Mouse (Mus musculus) cerebellum, postnatal 25 days (tissue): ENCODE measurements around the gene Irf9.

Experiments
- DNase-seq, 2 experiments: peaks; one replicate each; pipeline ENCODE4 v3.0.0; 2021; ENCODE audit warnings: mixed read lengths in 2 of 2

Gene Irf9

DNA sequence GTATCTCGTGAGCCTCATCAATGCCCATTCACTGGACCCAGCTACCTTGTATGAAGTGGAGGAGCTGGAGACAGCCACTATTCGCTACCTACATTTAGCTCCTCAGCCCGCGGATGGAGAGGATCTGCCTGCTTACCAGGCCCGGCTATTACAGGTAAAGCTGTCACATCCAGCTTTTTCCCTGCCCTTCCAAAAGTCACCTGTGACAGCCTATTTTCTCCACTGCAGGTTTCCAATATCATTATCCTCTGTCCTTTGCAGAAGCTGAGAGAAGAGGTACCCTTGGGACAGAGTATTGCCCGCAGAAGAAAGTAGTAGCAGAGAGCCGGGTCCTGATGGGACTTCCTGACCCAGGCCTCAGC lies at the start of gene Irf9:
Gene Irf9, plus strand, starts transcription at position 301 of the 362 bp plus-strand sequence.
- no peak for DNase-seq

DNA sequence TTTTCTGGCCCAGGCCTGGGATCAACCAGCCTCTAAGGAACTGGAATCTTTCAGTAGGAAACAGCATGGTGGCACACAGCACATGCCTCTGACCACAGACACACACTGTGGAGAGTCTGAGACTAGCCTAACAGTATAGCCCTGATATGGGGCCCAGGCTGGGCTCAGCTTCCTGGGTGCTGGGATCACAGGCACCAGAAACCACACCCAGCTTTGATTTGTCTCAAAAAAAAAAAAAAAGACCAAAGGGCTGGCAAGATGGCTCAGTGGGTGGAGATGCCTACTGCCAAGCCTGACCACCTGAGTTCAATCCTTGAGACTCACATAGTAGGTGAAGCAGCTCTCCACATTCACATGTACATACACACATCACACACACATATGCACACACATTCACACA lies 48.7 kb upstream of the Irf9 start:
- DNase-seq: no peak

DNA sequence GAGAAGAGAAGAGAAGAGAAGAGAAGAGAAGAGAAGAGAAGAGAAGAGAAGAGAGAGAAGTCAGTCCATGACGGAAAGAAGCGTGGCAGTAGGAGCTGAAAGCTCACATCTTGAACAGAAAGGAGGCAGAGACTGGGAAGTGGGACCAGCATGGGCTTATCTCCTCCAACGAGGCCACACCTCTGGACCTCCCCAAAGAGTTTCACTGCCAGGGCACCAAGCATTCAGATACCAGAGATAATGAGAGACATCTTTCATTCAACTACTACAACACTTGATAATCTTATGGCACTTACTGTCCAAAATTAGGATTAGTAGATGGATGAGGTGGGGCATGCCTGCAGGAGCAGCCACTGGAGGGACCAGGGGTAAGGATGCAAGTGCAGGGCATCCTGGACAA lies 47.6 kb upstream of the Irf9 start:
- no peak for DNase-seq

DNA sequence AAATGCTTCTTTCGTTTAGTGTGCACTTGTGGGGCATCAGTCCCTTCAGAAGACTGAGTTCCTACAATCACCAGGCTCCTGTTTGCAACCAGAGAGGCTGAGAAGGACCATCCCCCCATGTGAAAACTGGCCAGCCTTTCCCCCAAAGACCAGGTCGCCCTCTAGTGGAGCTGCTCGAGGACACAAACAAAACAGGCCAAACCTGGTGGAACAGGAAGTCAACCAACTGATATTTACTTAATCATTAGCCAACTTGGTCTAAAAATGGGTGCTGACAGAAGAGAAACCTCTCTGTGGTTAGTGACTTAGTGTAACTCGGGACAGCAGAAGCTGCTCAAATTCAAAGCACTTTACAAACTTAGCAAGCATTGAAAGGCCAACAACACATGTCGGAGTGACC lies 46.4 kb upstream of the Irf9 start:
- peak; percentile 77 to 89 for DNase-seq

DNA sequence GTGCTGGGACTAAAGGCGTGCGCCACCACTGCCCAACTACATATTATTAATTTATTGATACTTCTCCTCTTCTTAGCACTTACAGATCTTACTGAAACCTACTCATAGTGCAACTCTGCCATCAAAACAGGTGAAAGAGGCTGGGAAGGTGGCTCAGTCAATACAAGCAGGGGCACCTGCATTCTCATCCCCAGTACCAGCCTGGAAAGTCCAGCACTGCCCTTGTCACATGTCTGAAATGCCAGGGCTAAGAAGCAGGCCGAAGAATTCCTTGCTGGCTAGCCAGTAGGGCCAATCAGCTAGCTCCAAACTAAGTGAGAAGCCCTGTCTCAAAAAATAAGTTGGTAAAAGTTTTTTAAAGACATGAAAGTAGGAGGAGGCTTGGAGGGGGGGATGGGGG lies 45.8 kb upstream of the Irf9 start:
- DNase-seq: no peak

DNA sequence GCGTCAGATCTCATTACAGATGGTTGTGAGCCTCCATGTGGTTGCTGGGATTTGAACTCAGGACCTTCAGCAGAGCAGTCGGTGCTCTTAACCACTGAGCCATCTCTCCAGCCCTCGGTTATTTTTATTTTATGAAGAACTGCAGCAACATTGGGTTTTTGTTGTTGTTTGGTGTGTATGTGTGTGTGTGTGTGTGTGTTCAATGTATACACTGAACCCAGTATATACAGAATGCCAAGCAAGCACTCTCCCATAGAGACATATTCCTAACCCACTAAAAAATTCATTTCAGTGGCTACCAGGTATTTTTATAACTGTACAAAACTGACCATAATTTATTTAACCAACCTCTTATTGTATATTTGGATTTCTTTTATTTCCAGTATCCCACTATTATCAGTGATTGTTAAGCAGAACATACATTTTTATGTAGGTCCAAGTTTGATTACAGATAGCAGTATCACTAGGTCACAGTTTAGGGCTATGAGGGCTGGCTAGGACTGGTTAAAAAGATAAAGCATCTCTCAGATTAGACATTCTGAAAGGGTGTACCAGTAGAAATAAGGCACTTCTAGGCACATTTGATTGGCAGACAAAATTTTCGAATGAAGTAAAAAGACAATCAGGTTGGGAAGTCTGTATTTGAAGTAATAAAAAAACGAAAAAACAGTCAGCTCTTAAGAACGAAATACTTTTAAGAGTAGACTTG lies 44.5 kb upstream of the Irf9 start:
- no peak for DNase-seq

DNA sequence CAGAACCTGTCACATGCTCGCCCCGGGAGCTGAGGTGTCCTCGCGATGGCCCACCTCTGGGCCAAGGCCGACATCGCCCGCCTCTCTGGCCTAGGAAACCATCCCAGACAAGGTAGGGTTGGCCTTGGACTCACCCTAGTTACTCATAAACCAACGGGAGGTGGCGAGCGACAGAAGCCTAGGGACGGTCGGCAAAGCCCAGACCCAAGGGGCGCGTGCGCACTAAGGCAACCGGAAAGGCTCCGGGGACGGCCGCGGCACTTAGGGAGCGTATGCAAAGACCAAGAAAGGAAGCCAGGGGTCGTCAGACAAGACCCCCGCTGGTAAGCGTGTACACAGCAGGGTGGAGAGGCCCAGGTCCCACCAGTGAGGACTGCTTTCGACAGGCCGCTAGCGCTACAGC lies 43.6 kb upstream of the Irf9 start, which contains the start of gene Dcaf11:
Gene Dcaf11, plus strand, starts transcription at position 208 of the 403 bp plus-strand sequence.
- peak; percentile 93 to 94 for DNase-seq

DNA sequence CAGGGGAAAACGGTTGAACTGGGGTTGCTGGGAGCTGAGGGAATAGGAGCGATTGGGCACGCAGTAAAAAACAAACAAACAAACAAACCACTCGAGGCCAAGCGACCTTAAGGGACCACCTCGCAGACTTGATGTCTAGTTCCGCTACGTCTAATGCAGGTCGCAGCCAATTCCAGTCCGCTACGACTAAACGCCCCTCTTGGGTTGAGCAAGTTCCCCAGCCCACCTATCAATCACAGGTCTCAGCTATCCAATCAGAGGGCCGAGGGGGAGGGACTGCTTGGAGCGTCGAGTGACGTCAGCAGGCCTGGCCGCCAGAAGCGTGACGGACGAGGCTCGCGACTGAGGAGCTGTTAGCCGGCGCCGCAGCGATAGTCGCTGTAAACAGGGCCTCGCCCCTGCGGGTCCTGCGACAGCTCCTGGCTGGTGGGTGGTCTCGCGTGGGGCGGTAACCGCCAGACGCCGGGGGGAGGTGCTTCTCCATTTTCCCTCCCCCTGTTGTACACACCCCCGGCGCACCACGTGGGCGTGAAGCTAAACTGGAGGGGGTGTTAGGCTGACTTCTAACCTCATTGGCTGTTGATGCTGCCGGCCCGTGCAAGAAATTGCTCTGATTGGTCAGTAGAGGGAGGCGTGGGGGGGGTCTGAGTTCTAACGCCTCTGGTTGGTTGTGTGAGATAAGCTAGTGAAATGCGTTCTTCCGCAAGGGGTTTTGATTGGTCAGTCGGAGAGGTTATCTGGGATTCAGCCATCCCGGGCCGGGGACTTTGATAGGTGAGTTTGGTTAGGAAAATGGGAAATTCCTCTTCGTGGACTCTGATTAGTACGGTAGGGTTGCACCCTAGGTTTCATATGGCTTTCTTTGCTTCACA lies 42.9 kb upstream of the Irf9 start, which contains the start of gene A730061H03Rik:
Gene A730061H03Rik, minus strand, starts transcription at position 205 of the 872 bp plus-strand sequence.
- peak; percentile 98 to 99 for DNase-seq

DNA sequence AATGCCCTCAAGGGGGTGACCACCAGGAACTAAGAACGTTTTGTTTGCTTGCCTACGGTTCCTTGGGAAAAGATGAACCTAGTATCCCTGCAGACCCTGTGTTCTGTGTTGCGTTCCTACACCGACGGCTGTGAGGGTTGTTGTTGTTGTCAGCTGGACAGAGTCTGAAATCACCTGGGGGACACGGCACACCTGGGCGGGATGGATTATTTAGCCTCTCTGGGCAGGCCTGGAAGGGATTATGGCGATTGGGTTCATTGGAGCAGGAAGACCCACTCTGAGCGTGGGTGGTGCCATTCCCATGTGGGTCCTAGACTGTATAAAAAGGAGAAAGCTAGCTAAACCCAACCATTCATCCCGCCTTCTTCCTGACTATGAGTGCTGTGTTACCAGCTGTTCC lies 41.5 kb upstream of the Irf9 start:
- DNase-seq: no peak

DNA sequence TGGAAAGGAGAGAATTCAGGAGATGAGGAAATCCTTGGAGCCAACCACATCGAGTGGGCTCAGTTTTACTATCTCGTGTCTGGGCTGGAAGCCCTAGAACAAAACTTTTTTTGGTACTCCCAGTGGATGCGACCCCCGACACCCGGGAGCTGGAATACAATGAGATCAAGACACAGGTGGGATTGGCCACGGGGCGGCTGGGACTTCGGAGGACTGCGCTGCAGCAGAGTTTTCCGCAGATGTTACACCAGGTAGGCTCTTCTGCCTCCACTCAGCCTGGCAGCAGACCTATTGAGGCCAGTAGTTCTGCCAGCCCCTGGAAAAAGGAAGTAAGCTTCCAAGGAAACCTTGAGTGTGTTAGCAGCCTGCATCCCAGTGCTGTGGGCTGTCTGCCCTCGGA lies 40.1 kb upstream of the Irf9 start:
- DNase-seq: no peak

DNA sequence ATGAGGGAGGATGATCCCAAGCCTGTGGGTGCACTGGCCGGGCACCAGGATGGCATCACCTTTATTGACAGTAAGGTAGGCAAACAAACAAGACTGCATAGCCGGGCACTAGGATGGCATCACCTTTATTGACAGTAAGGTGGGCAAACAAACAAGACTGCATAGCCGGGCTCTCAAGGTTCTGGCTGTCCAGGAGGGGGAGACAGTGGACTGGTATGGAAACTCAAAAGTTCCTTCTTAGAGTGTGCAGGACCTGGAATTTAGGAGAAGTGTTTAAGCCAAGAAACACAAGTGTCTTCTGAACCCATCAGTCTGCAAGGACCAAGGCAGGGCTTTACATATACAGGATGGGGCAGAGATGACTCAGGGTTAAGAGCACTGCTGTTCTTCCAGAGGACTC lies 37.6 kb upstream of the Irf9 start:
- DNase-seq: no peak

DNA sequence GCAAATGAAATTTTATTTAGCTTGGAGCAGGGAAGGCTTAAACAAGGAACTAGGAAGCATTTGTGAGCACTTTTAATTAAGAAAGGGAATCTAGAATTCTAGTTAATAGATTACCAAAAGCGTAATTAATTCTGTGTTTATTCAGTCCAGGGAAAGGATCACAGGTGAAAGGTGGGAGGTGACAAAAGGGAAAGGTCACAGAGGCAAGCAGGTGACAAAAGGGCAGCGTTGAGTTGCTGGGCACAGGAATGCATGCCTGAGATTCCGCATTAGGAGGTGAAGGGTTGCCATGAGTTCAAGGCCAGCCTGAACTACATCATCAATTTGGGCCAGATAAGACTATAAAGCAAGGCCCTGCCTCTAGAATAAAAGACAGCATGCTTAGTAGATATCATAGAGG lies 35.9 kb upstream of the Irf9 start:
- DNase-seq: no peak

DNA sequence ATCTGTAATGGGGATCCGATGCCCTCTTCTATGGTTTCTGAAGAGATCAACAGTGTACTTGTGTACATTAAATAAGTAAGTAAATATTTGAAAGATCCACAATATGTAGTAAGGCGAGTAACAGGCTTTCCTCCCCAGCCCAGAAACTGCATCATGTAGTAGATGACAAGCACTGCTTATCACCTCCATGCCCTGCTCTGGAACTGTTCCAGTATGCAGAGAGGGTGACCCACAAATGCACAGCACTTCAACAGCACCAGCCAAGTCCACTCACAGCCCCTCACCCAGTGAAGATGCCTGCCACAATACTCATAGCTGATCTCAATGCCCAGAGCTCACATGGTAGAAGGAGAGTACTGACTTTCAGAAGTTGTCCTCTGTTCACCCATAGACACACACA lies 32.8 kb upstream of the Irf9 start:
- DNase-seq: no peak

DNA sequence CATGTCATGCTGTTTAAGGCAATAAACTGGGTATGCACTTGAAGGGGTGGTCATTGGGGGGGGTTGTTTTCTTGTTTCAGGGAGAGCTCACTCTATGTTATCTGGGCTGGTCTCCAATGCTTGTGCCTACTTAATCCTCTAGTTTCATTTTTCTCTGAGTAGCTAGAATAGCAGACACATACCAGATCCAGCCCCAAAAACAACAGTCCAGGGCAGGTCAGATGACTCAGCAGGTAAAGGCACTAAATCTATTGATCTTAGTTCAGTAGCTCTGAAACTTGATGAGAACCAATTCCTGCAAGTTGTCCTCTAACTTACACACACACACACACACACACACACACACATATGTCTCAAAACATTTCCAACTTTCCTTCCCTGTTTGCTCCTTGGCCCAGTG lies 31.6 kb upstream of the Irf9 start:
- DNase-seq: no peak

DNA sequence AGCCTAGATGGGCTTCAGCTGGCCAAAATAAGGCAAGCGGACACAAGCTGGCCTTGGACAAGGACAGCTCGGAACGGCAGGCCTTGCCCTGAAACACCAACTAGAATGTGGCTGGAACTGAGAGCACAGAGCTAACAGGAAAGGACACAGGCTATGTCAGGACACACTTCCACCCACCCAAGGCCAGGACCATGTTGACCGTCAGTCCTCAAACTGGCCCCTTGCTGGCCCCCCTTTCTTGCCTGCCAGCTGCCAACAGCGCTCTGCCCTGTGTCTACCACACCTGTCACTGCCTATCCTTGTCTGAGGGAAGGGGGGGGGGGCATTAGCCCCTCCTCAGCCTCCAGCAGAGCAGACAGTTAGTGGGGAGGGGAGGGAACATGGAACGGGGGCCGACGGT lies 28.1 kb upstream of the Irf9 start, which contains the start of gene Fitm1:
Gene Fitm1, plus strand, starts transcription at position 316 of the 400 bp plus-strand sequence.
- DNase-seq: no peak

DNA sequence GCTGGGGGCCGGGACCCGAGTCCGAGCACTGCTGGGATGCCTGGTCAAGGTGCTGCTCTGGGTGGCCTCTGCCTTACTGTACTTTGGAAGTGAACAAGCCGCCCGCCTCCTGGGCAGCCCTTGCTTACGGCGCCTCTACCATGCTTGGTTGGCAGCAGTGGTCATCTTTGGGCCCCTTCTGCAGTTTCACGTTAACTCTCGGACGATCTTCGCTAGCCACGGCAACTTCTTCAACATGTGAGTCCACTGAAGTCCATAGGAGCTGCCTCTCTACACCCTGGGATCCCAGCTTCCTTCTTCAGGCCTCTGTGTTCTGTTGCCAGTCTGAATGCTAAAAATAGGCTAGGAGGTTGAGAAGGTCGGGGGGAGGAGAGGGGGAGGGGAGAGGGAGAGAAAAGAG lies 27.7 kb upstream of the Irf9 start:
- DNase-seq: no peak

DNA sequence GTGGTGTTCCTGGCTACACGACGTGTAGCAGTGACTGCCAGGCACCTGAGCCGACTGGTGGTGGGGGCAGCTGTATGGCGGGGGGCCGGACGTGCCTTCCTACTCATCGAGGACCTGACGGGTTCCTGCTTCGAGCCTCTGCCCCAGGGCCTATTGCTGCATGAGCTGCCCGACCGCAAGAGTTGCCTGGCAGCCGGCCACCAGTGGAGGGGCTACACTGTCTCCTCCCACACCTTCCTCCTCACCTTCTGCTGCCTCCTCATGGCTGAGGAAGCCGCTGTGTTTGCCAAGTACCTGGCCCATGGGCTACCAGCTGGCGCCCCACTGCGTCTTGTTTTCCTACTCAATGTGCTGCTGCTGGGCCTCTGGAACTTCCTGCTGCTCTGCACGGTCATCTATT lies 27.0 kb upstream of the Irf9 start:
- DNase-seq: peak in 1 of 2 experiments; percentile 44

DNA sequence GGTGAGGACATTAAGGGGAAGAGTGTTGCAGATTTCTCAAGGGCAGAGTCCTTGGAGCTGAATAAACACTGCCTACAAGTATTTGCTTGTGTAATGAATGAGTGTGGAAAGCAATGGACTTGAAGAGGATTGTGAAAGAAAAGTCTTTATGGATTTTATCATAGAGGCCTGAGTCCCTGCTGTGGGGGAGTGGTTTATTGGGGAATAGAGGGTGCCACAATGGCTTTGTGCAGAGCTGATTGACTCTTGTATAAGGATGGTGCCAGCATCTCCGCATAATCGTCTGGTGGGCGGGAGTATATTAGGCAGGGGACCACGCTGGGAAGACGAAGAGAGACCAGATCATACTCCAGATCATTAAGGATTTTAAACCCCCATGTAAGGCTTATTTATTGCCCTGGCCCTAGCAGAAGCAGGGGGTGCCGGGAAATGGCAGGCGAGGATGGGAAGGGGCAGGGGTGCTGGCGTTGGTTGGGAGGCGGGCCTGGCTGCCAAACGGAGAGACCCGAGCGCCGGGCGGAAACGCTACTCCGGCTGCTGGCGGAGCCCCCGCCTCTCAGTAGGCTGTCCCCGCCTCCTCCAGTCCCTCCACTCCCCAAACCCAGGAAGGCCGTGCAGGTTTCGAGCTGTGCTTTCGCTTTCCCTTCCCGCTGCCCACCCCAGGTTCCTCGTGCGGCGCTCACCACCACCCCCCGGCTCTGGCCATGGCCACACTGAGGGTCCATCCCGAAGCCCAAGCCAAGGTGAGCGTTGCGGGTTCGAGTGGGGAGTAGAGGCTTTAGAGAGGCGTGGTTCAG lies 25.3 kb upstream of the Irf9 start, which contains the start of gene Psme1:
Gene Psme1, plus strand, starts transcription at position 253 of the 797 bp plus-strand sequence.
- peak; percentile 70 to 74 for DNase-seq

DNA sequence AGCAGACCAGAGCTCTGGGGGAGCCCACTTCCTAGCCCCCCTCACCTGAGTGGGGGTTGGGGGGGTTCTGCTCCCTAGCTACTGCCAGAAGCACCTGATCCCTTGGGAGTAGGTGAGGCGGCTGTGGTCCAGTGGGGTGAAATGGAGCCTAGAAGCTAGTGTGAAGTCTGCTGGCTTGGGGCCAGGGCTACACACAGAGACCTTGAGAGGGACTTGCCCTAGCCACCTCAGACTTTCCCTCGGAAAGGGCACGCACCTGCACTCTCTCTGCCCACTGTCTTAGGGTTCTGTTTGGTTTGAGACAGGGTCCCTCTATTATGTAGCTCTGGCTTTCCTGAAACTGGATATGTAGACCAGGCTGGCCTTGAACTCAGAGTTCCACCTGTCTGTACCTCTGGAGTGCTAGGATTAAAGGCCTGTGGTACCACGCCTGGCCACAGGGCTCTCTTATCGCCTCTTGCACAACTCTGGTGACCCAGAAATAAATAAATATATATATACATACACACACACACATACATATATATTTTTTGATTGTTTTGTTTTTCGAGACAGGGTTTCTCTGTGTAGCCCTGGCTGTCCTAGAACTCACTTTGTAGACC lies 24.6 kb upstream of the Irf9 start:
- peak in 1 of 2 experiments; percentile 67 for DNase-seq

DNA sequence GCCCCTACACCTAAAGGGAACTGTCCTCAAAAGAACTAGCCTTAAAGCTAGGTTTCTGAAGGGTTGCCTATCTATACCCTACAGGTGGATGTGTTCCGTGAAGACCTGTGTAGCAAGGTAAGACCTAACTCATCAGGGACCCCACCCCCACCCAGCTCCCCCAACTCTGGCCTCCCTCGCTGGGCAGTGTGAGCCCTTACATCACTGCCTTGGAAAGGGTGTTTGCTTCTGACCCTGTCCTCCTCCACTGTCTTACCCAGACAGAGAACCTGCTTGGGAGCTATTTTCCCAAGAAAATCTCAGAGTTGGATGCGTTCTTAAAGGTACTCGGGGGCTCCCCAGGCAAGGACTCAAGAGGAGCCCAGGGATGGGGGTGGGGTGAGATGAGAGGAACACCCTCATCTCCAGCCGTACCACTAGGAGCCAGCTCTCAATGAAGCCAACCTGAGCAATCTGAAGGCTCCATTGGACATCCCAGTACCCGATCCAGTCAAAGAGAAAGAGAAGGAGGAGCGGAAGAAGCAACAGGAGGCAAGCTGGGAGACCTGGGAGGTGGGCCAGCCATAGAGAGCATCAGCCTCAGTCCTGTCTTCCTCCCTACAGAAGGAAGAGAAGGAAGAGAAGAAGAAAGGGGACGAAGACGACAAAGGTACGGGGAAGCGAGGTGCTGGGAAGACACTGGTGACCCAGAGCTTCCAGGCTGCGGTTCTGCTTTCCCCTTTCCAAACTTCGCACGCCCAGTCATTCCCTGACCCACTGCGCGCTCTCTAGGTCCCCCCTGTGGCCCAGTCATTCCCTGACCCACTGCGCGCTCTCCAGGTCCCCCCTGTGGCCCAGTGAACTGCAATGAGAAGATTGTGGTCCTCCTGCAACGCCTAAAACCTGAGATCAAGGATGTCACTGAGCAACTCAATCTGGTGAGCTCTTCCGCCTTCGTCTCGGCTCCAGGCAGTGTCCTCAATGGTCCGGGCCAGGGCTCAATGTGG lies 23.6 kb upstream of the Irf9 start:
- DNase-seq: no peak

DNA sequence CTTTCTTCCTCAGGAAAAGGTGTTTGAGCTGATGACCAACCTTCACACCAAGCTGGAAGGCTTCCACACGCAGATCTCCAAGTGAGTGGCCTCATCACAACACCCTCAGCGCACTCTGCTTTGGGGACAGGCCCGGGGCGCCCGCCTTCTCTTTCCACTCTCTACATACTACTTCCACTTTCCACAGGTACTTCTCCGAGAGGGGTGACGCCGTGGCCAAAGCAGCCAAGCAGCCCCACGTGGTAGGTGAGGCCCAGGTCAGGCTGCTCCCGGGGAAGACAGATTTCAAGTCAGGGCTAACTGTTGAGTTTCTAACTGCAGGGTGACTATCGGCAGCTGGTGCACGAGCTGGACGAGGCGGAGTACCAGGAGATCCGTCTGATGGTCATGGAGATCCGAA lies 22.6 kb upstream of the Irf9 start:
- DNase-seq: no peak
